Mouse (Mus musculus): ENCODE measurements around the gene Map4k4.

Map4k4 gene

DNA sequence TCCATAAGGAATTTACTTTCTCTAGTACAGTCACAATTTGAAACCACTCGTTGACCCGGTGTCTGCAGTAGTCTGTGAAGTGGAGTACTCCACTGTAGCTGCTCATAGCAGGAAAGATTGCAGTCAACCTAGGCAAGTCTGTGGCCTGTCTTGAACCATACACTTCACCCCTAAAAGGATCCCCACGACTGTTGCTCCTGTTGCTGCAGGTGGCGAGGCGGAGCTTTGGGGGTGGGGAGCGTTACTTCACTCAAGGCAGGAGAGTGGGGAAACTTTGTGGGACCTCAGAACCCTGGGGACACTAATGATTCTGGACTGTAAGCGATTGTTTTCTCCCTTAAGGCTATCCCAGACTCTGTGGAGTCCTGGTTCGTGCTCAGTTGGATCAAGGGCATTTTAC lies 34.2 kb downstream of the Map4k4 start:
- no peak for DNase-seq (ENCODE audit: extremely low spot score, low spot score)

DNA sequence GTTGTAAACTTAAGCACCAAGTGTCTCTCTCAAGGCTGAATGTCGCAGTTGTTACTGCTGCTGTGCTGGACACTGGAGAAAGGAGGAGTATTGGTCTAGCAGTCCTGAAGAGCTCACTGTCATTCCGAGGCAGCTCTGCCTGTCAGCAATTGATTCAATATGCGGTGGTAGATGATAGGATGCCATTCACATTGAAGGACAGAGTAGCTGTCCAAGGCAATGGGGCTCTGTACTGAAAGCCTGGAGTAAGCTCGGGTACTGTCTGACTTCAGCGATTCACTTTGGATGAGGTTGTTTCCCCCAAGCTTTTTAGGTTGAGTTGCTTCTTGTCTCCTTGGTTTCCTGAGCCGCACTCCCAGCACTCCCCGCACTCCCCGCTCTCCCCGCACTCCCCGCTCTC lies 34.9 kb downstream of the Map4k4 start:
- no peak for DNase-seq (ENCODE audit: extremely low spot score, low spot score)

DNA sequence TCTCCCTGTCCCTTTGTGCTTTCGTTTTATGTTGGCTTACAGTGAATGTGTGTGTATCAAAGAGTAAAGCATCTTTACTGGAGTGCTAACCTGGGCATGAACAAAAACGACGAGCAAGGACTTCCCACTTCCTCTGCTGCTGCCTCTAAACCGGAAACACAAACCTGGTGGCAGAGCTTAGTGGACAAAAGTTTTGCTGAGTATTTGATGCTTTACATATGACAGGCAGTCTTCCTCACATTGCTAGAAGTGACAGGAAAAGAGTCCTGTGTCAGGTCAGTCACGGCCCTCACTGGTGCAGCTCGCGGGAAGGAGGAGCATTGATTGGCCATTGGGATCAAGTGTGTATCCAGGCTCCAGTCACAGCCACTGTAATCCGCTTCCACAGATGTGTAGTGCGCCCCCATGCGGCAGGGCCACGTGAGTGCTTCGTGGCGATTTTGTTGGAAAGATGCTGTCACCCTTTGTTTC lies 35.7 kb downstream of the Map4k4 start:
- peak; percentile 85 for DNase-seq (ENCODE audit: extremely low spot score, low spot score)

DNA sequence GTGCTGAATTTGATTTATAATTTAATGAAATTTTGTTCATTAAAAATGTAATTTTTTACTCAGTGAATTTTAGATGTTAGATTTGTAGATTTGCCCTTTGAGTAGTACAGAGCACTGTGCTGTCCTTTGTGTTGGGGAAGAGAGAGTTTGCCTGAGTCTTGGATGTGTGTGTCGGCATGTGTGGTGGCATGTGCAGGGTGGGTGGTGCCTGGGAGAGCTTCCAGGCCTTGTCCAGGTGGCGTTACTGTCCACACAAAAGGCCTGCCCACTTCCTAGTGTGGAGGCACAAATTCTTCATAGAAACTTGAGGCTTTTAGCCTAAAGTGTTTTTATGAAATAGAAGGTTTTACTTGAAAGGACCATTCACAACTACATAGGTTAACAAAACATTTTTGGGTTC lies 36.2 kb downstream of the Map4k4 start:
- no peak for DNase-seq (ENCODE audit: extremely low spot score, low spot score)

DNA sequence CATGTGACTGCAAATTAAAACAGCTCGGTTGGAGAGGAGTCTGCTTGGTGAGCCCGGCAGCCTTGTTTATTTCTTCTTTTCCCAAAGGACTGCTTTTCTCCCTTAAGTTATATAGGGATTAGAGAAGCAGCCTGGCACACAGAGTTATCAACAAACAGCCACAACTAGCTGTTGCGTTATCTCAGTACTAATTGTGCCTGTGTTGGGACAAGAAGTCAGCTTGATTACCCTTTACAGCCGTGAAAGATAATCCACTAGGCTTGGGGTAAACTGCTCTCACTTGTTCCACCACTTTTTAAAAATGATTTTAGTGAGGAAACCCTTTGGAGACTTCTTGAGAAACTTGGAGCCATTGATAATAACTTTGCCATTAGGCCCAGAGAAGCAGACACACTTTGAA lies 36.9 kb downstream of the Map4k4 start:
- no peak for DNase-seq (ENCODE audit: extremely low spot score, low spot score)

DNA sequence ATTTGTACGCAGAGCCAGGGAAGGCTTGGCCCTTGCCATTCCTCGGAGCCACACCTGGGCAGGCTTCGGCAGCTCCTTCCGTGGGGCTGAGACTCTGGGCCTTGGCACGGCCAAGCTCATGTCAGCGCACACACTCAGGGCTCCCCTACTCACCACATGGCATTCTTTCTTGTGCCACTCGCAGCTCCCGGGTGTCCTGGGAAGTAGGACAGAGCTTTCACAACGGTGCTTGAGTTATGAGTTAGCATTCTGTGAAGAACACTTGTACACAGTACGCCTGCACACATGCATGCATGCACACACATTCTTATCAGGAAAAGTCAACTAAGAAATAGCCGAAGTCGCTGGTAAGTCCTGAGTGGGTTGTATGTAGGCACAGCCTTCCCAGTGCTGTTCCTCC lies 38.7 kb downstream of the Map4k4 start:
- DNase-seq (ENCODE audit: extremely low spot score, low spot score), result no peak

DNA sequence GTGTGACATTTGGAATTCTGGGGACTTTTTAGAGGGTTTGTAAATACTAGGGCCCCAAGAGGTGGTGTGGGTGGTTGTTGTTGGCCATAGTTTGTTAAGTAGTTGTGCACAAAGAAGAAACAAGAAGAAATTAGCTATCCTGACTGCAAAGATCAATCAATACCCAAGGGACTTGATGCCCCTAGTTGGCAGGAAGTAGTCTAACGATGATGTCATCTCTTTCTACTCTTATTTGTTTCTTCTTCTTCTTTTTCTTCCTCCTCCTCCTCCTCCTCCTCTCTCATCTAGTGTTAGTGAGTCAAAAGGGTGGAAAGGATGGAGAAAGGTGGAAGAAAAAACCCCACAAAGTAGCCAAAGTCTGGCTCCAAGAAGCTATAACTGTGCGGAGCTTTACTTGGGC lies 39.6 kb downstream of the Map4k4 start:
- no peak for DNase-seq (ENCODE audit: extremely low spot score, low spot score)

DNA sequence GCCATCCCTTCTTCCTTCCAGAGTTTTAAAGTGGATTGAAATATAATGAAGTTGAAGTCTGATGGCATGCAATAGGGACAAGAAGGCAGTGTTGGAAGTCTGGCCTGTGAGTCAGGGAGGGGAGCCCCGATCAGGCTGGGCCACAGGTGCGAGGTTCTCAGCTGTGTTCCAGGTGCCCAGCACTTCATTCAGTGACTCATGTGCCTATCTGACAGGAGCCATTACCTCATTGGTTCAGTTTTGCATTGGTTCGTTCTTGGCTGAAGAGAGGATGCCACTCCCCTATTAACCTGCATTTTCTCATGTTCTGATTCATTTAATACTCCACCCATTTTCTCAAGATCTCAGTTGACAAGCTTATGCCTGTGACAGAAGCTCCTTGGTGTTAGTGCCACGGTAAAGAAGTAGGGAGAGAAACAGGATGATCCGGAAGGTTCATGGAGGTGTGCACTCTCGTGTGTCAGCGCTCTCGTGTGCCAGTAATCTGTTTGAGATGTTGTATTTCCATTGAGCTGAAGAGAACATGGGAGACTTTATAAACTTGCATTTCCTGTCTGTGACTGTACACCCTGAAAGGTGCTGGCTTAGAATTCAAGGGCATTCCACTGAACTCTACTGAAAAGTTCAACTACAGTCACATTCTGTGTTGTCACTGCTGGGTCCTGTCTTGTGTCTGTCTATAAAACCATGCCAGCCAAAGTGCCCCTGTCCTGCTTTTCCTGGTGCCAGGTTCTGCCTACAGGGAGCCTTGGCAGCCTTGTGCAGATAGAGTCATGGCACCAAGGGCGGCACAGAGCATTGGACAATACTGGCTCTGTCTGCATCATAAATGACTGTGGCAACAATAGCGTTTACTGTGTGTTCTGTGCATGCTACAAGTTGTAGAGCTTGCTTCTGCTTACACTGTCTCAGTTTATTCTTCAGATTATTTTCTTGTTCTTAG lies 40.8 kb downstream of the Map4k4 start:
- DNase-seq (ENCODE audit: extremely low spot score, low spot score), result no peak

DNA sequence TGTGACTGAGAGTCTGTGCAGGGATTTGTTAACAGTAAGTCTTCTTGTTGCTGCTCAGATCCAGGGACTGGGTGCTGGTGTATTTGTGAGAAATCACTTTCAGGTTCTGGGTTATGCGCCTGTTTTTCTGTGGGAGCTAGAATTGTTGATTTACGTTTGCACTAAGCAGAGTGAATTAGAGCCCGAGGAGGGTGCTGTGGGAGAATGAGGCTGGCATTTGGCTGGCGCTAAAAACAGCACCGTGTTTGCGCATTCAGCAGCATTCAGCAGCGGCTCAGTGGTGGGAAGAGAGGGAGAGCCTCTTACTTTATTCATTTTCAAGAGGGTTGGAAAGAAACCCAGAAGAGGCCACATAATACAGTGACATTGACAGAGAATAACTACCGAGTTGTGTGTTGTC lies 42.2 kb downstream of the Map4k4 start:
- DNase-seq (ENCODE audit: extremely low spot score, low spot score), result no peak

DNA sequence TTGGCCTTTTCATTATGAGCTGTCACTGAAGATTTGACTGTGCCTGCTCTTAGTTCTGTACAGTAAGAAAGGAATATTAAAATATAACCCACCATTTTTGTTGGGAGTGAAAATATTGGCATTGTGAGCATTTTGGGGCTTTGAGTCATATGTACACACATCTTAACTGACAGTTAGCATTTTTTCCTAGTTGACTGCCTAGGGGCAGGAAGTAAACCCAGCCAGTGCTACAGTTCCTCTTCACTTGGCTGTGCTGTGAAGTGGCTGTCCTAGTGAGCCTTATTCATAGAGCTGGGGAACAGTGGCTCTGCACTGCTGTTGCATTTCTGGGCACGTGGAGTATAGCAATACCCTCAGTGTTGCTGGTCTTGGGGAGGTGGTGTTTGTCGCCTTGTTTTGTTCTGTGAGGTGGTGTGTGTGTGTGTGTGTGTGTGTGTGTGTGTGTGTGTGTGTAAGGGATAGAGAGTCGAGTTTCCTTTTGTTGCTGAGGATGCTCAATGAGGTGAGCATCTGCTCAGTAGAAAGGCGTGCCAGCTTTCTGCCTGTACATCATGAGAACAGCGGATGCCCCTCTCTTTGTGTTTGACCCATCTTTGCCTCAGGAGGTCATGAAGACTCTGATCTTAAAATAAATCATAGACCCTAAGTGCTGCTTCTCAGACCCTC lies 43.7 kb downstream of the Map4k4 start:
- DNase-seq (ENCODE audit: extremely low spot score, low spot score), result no peak

DNA sequence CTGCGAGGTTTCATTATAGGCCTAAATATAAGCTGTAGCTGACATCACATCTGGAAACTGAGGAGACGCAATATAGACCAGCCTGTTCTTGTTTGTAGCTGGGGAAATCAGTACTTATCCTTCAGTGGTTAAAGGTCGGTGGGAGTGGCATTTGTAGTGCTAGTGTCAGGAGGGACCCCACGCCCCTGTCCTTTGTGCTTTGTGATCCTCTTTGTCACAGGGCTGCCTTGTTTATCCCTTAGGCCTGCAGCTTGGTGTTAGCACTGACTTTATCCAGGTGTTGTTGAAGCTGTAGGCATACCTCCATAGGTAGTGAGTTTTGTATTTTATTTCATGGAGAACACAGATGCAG lies 44.2 kb downstream of the Map4k4 start:
- no peak for DNase-seq (ENCODE audit: extremely low spot score, low spot score)

DNA sequence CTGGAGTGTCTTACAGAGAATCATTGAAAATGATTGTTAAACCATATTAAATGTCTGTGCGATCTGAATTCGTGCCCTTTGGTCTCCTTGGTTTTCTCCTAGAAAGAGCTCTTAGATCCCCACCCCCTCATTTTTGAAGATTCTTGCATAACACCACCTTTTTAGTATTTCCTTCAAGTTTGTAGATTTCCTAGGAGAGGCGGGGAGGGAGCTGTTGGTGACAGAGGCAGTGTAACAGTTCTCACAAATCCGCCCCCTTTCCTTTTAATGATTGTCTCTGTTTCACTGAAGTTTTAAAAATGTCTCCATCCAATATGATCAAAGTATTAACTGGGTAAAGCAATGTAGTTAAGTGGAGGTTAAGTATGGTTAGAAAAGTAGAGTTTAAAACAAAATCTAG lies 45.7 kb downstream of the Map4k4 start:
- no peak for DNase-seq (ENCODE audit: extremely low spot score, low spot score)

DNA sequence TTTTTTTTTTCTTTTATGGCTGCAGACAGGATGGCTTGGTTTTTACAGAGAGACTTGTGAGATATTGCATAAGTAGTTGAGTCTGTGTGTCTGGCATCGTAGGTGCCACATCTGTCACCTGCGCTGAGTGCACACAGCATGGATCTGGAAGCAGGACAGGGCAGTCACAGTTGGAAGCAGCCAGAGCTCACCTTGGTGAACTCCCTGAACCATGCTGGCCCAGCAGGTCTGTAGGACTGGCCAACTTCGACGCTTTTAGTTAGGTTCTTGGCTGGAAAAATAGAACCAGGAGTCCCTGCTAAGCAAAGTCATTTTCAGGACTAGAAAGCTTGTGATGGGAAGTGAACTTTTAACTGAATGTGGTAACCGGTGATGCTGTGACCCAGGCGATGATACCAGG lies 46.5 kb downstream of the Map4k4 start:
- no peak for DNase-seq (ENCODE audit: extremely low spot score, low spot score)

DNA sequence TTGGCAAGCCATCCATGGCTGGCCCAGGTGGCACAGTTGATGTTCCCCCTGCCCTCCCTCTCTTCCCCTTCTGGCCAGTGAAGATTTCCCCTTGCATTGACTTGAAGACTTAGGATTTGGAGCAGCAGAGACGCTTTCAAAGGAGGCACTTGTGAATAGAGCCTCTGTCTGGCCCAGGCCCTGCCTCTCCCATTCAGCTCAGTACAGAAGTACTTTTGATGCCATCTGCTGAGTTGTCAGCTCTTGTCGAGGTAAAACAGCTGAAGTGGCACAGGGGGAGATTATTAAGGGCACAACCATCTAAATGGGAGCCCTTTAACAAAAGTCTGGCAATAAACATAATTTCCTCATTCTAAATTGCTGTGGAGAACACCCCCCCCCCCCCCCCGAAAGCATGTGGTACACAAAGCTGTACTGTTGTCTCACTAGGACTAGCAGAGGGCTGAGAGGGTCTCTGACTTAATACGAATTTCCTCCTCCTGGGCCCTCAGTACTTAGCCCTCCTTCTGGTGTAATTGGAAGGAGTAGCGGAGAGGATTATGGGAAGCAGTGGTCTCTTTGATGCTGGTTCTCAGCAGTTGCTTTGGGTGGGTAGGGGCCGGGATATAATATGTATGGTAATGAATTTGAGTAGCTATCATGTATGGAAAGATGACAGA lies 47.1 kb downstream of the Map4k4 start:
- no peak for DNase-seq (ENCODE audit: extremely low spot score, low spot score)

DNA sequence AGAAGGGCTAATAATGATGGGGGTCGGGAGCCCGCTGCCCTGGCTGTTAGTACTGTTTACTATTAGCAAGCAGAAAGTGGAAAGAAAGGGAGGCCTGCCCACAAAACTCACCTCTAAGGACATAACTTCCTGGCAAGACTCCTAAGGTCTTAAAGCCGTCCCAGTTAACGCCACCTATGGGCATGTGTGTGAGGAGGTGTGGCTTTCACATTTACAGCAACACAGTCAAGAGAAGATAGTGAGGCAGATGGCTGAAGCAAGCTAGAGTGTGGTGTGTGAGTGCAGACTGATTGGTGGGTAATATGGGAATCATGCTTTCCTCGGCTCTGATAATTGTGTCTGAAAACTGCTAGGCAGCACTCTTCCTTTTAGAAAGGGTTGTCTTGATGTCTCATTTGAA lies 48.5 kb downstream of the Map4k4 start:
- no peak for DNase-seq (ENCODE audit: extremely low spot score, low spot score)

DNA sequence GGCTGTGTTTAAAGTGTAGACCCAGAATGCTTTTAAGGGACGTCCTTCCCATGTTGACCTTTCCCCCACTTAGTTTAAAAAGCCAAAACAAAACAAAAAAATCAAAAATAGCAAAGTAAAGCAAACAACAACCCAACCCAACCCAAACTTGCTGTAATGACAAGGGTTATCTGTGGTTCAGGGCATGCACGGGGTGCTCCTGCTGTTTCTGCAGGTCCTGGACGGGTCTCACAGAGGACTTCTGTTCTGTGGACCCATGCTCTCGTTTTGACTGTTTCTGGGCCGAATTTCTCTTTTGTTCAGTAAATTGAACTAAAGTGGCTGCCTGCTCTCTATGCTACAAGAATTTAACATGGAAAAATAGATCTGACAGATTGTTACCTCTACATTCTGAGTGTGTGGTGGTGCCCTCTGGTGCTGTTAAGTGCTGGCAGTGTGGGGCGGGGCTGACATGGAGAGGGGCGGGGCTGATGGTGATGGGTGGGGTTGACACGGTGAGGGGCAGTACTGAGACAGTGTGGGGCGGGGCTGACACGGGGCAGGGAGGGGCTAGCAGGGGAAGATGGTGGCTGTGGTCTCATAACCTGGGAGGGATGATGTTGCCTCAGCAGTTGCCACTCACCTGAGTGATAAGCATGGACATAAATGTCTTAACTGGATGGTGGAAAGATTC lies 49.2 kb downstream of the Map4k4 start:
- no peak for DNase-seq (ENCODE audit: extremely low spot score, low spot score)

DNA sequence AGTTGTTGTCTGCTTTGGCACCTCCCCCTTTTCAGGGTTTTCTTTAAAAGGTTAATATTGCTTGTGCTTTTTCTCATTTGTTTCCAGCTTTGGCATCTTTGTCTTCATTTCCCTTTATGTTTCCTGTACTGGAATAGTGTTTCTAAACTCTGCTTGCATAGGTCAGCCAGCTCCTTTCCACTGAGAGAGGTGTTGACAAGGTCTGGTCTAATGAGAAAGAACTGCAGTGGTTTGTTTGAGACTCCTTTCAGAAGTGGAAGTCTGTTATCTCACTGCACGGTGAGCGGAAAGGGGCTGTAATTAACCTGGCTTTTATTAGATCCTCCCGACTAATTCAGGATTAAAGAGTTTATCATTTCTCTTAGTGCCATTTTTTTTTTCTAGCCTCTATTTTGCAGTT lies 49.9 kb downstream of the Map4k4 start:
- no peak for DNase-seq (ENCODE audit: extremely low spot score, low spot score)

DNA sequence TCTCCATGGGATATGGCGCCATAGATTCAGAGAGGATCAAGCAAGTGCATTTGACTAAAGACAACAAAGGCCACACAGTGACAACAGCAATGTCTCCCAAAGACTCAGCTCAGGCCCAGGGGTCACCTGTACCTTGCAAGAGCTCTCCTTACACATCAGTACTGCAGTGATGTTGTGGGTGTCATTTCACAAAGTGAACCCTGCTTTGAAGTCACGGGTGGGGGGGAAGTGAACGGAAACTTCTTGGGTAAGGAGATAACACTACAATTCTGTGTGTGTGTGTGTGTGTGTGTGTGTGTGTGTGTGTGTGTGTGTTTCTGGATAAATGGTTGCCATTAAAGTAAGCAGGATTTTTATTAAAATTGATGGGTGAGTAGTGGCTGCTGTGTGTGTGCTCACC lies 53.9 kb downstream of the Map4k4 start:
- no peak for DNase-seq (ENCODE audit: extremely low spot score, low spot score)

DNA sequence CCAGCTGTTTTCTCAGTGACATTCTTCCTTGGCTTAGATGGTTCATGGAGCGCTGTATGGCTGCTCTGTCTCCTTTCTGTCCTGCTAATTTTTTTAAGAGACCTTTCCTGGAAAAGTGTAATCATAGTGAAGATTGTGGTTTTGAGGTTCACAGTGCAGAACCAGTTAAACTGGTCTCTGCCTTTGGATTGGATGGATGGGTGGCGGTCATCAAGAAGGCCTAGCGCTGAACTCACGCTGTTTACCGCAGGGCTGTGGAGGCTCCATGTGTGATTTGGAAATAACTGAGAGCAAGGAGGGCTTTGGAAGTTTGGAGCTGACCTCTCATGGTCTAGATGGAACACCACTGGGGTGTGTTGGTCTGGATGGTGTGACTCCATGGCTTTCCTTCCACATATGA lies 56.0 kb downstream of the Map4k4 start:
- no peak for DNase-seq (ENCODE audit: extremely low spot score, low spot score)

DNA sequence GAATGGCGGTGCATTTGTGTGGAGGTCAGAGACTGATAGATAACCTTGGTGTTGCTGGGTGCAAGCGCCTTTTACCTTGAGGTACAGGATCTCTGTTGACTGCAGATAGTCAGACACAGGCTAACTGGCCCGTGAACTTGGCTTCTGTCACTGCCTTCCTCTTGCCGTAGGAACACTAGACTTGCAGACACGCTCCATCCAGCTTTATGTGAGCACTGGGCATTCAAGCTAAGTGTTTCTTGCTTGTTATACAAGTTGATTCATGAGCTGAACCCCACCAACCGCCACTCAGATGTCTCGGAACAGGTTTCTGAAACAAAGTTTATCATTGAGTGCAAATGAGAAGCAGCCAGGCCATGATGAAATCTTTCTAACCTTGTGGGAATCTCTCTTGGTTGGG lies 57.3 kb downstream of the Map4k4 start:
- DNase-seq (ENCODE audit: extremely low spot score, low spot score), result no peak

DNA sequence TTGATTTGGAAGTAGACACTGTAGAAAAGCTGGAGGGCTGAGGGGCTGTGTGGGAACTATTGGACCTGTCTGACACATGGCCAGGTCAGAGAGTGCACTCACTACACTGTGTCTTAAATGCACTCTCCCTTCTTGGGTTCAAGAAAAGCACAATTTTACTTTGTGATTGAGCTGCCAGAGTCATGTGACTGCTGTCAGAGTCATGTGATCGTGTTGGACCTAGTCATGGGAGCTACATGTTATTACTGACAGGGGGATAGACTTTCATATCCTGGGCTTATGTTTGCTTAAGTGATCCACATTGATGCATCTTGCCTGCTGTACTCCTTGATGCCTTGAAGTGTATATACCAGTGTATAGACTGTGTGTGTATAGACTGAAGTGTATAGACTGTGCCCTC lies 59.9 kb downstream of the Map4k4 start:
- DNase-seq (ENCODE audit: extremely low spot score, low spot score), result no peak

DNA sequence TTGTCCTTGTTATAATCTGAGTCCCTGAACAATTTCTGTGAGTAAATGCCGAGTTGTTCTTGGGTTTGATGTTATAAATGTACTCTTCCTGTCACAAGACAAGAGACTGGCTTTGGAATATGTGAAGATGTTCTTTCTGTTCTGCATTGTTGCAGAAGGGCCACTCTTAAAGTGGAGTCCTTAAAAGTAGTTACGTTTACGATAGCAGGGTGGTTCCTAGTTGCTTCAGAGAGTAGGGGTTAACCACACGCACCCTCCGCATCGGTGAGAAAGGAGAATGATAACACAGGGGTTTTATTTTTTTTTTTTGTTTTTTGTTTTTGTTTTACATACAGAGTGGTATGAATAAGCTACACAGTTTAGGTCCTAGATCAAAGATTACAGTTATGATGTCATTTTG lies 60.4 kb downstream of the Map4k4 start:
- DNase-seq (ENCODE audit: extremely low spot score, low spot score), result no peak
